Mouse (Mus musculus) C2C12 (cell line): ENCODE measurements around the gene Hist1h3b. TPM values are rescaled to one million over a fixed set of nuclear protein-coding genes. Genes with fewer than 3 reads are reported as not detected.

Experiments
- H3K27me3 ChIP-seq: one replicate; pipeline ENCODE4 v1.6.1; 2011; ENCODE audit not compliant: control insufficient read depth, insufficient read depth, insufficient read length
- H3K36me3 ChIP-seq: one replicate; pipeline ENCODE4 v1.6.1; 2011; ENCODE audit not compliant: control insufficient read depth, insufficient read depth
- H3K4me3 ChIP-seq: one replicate; pipeline ENCODE4 v1.5.1; 2011; ENCODE audit warnings: mild to moderate bottlenecking, control low read depth; ENCODE audit not compliant: poor library complexity, insufficient read depth, severe bottlenecking
- H3K79me2 ChIP-seq: one replicate; pipeline ENCODE4 v1.6.1; 2011; ENCODE audit not compliant: control insufficient read depth, insufficient read depth
- H3K79me3 ChIP-seq: one replicate; pipeline ENCODE4 v1.6.1; 2011; ENCODE audit warnings: low read depth, control low read depth
- H3ac ChIP-seq: one replicate; pipeline ENCODE3; 2011; ENCODE audit warnings: low read depth; ENCODE audit not compliant: control insufficient read depth, insufficient read length
- CEBPB ChIP-seq: IDR thresholded peaks from one replicate; pipeline ENCODE4 v1.6.1; 2011; ENCODE audit warnings: low read depth, mild to moderate bottlenecking, control low read depth, moderate library complexity
- CTCF ChIP-seq: IDR thresholded peaks from one replicate; pipeline ENCODE4 v1.5.1; 2011; ENCODE audit not compliant: control insufficient read depth, insufficient read depth, insufficient read length
- FOSL1 ChIP-seq: IDR thresholded peaks from one replicate; pipeline ENCODE4 v1.8.0; 2011; ENCODE audit warnings: mild to moderate bottlenecking, low read length; ENCODE audit not compliant: poor library complexity, insufficient read depth, severe bottlenecking
- MAX ChIP-seq: IDR thresholded peaks from one replicate; pipeline ENCODE4 v1.6.1; 2011; ENCODE audit warnings: mild to moderate bottlenecking, control low read depth
- MYOD1 ChIP-seq: IDR thresholded peaks from one replicate; pipeline ENCODE4 v1.6.1; 2011; ENCODE audit warnings: low read depth; ENCODE audit not compliant: control insufficient read depth, insufficient read length
- MYOG ChIP-seq: IDR thresholded peaks from one replicate; pipeline ENCODE4 v1.6.1; 2011; ENCODE audit not compliant: control insufficient read depth, insufficient read length; ENCODE audit errors: extremely low read depth
- USF1 ChIP-seq: IDR thresholded peaks from one replicate; pipeline ENCODE4 v1.6.1; 2011; ENCODE audit warnings: low read depth, mild to moderate bottlenecking, control low read depth, moderate library complexity
- microRNA-seq: library from miRNA; unstranded; fragments of <30 nt; microRNA quantifications from one replicate; pipeline ENCODE4, GENCODE M21; 2019; ENCODE audit warnings: borderline microRNAs expressed
- polyA plus RNA-seq: library from polyadenylated mRNA; unstranded; fragments of >200 nt; fragmentation: generic; extraction: Trizol; gene quantifications from one replicate; pipeline ENCODE4 v1.2.1, GENCODE M21; 2012; ENCODE audit warnings: missing spikeins

The Hist1h3b gene
- polyA plus RNA-seq, 1 experiment = 2.0 TPM

- no peaks in the 10 kb centered on the region for H3K27me3 ChIP-seq
- H3ac ChIP-seq = no peak overlapping the region
- TF ChIP-seq MYOG (no peak), CEBPB (no peak), FOSL1 (no peak), MYOD1 (no peak), MAX (no peak), USF1 (no peak), CTCF (no peak)
- no peaks in the 10 kb centered on the region for H3K79me3 ChIP-seq
- no peaks in the 10 kb centered on the region for H3K36me3 ChIP-seq
- H3K79me2 ChIP-seq = no peaks in the 10 kb centered on the region
- H3K4me3 ChIP-seq = no peak overlapping the region
These were observed 20.7 kb downstream of the Hist1h3b start for GRCm38 (mm10) chr13:23772561-23773313.

- no peaks in the 10 kb centered on the region for H3K36me3 ChIP-seq
- H3K27me3 ChIP-seq = no peaks in the 10 kb centered on the region
- H3K79me3 ChIP-seq = no peaks in the 10 kb centered on the region
- no peak overlapping the region for H3K4me3 ChIP-seq
- TF ChIP-seq MYOD1 (no peak), CEBPB (no peak), MAX (no peak), FOSL1 (no peak), MYOG (no peak), USF1 (no peak), CTCF (no peak)
- H3K79me2 ChIP-seq = no peaks in the 10 kb centered on the region
- H3ac ChIP-seq = no peak overlapping the region
These were observed 26.3 kb downstream of the Hist1h3b start for GRCm38 (mm10) chr13:23778339-23778738.

GRCm38 (mm10) chr13:23779025-23779424 is 27.0 kb downstream of the Hist1h3b start:
- no peaks in the 10 kb centered on the region for H3K79me2 ChIP-seq
- no peaks in the 10 kb centered on the region for H3K79me3 ChIP-seq
- H3K27me3 ChIP-seq = no peaks in the 10 kb centered on the region
- TF ChIP-seq USF1 (no peak), MYOD1 (no peak), CEBPB (no peak), MYOG (no peak), FOSL1 (no peak), MAX (no peak), CTCF (no peak)
- no peak overlapping the region for H3K4me3 ChIP-seq
- no peak overlapping the region for H3ac ChIP-seq
- H3K36me3 ChIP-seq = no peaks in the 10 kb centered on the region

GRCm38 (mm10) chr13:23792520-23792919 is 40.5 kb downstream of the Hist1h3b start:
- TF ChIP-seq CEBPB (no peak), FOSL1 (no peak), MYOG (no peak), MAX (no peak), USF1 (no peak), CTCF (peak; percentile 42)
- Histone ChIP-seq H3ac (no peak overlapping the region), H3K36me3 (no peaks in the 10 kb centered on the region), H3K79me2 (no peaks in the 10 kb centered on the region), H3K4me3 (no peak overlapping the region), H3K27me3 (peaks cover 21% of the 10 kb centered on the region), H3K79me3 (no peaks in the 10 kb centered on the region)

- H3ac ChIP-seq = no peak overlapping the region
- no peaks in the 10 kb centered on the region for H3K36me3 ChIP-seq
- peaks cover under 1% of the 10 kb centered on the region for H3K27me3 ChIP-seq
- H3K79me3 ChIP-seq = no peaks in the 10 kb centered on the region
- no peaks in the 10 kb centered on the region for H3K79me2 ChIP-seq
- H3K4me3 ChIP-seq = no peak overlapping the region
- no peak for TF ChIP-seq FOSL1
These were observed 47.3 kb downstream of the Hist1h3b start for GRCm38 (mm10) chr13:23799405-23799804.

Small RNA genes within 50 kb of the gene (microRNA-seq; reads per million reads assigned to microRNA genes)
- gene Gm44314 (not detected), gene Gm44484 (not detected)

Other genes with a start within 250 kb of the Hist1h3b start
- gene Hist1h4h, start 221.2 kb upstream of the Hist1h3b start, polyA plus RNA-seq = 6.9 TPM
- gene Hist1h2af, start 218.4 kb upstream of the Hist1h3b start, polyA plus RNA-seq = 98.1 TPM
- 5.5 TPM for gene Hist1h3g, start 216.8 kb upstream of the Hist1h3b start, polyA plus RNA-seq
- gene Hist1h2bh, start 208.9 kb upstream of the Hist1h3b start, polyA plus RNA-seq = 1.2 TPM
- gene Hist1h3f, start 208.2 kb upstream of the Hist1h3b start, polyA plus RNA-seq = 1.2 TPM
- gene Hist1h4f, start 200.6 kb upstream of the Hist1h3b start, polyA plus RNA-seq = 7.4 TPM
- gene Hist1h1d, start 199.0 kb upstream of the Hist1h3b start, polyA plus RNA-seq = 0.25 TPM
- 2.8 TPM for gene Hist1h3e, start 189.9 kb upstream of the Hist1h3b start, polyA plus RNA-seq
- gene Hist1h2ae, start 181.0 kb upstream of the Hist1h3b start, polyA plus RNA-seq = 12.6 TPM
- gene Hist1h2bg, start 180.9 kb upstream of the Hist1h3b start, polyA plus RNA-seq = 9.9 TPM
- gene Hist1h2bf, start 178.1 kb upstream of the Hist1h3b start, polyA plus RNA-seq = 4.5 TPM
- gene Hist1h2ad, start 177.9 kb upstream of the Hist1h3b start, polyA plus RNA-seq = 0.73 TPM
- 1.9 TPM for gene Hist1h3d, start 176.5 kb upstream of the Hist1h3b start, polyA plus RNA-seq
- gene Hist1h4d, start 170.7 kb upstream of the Hist1h3b start, polyA plus RNA-seq = 2.8 TPM
- gene Hist1h2be, start 131.1 kb upstream of the Hist1h3b start, polyA plus RNA-seq = 0.98 TPM
- gene Hist1h1e, start 129.7 kb upstream of the Hist1h3b start, polyA plus RNA-seq = 1.2 TPM
- 0.54 TPM for gene Hist1h2ac, start 68.3 kb upstream of the Hist1h3b start, polyA plus RNA-seq
- 16.8 TPM for gene Hist1h2bc, start 68.1 kb upstream of the Hist1h3b start, polyA plus RNA-seq
- not detected for gene Hist1h1t, start 56.5 kb upstream of the Hist1h3b start, polyA plus RNA-seq
- 0.62 TPM for gene Hist1h4c, start 53.8 kb upstream of the Hist1h3b start, polyA plus RNA-seq
- 0.91 TPM for gene Hfe, start 41.4 kb upstream of the Hist1h3b start, polyA plus RNA-seq
- 45.9 TPM for gene Hist1h1c, start 13.5 kb upstream of the Hist1h3b start, polyA plus RNA-seq
- 6.1 TPM for gene Hist1h3c, start 6.7 kb upstream of the Hist1h3b start, polyA plus RNA-seq
- 2.8 TPM for gene Hist1h2bb, start 5.5 kb upstream of the Hist1h3b start, polyA plus RNA-seq
- 9.3 TPM for gene Hist1h2ab, start 1.1 kb upstream of the Hist1h3b start, polyA plus RNA-seq
- gene Hist1h4b, start 4.7 kb downstream of the Hist1h3b start, polyA plus RNA-seq = 16.8 TPM
- 6.8 TPM for gene Hist1h4a, start 9.0 kb downstream of the Hist1h3b start, polyA plus RNA-seq
- 2.4 TPM for gene Hist1h3a, start 10.1 kb downstream of the Hist1h3b start, polyA plus RNA-seq
- gene Hist1h1a, start 11.4 kb downstream of the Hist1h3b start, polyA plus RNA-seq = 1.5 TPM
- gene Trim38, start 17.6 kb downstream of the Hist1h3b start, polyA plus RNA-seq = 0.02 TPM
- gene Slc17a2, start 54.7 kb downstream of the Hist1h3b start, polyA plus RNA-seq = not detected
- not detected for gene Slc17a3, start 87.2 kb downstream of the Hist1h3b start, polyA plus RNA-seq
- not detected for gene Slc17a1, start 115.5 kb downstream of the Hist1h3b start, polyA plus RNA-seq
- gene Slc17a4, start 162.7 kb downstream of the Hist1h3b start, polyA plus RNA-seq = not detected
- not detected for gene Hist1h2ba, start 181.9 kb downstream of the Hist1h3b start, polyA plus RNA-seq
- not detected for gene Hist1h2aa, start 182.2 kb downstream of the Hist1h3b start, polyA plus RNA-seq
- gene Scgn, start 238.9 kb downstream of the Hist1h3b start, polyA plus RNA-seq = not detected